Mouse (Mus musculus): ENCODE measurements around the gene Zfhx3. TPM values are rescaled to one million over a fixed set of nuclear protein-coding genes. Genes with fewer than 3 reads are reported as not detected.

Zfhx3 gene
- polyA plus RNA-seq, 2 experiments: 14.4 to 26.1 TPM

- 45% methylated on average over 13 of the region's 13 CpGs for WGBS
- Histone ChIP-seq H3K4me2 (replicated peaks; ENCODE audit: low read depth, low read length, severe bottlenecking) (no peak overlapping the region), H3K9me3 (ENCODE audit: control insufficient read depth, low read length) (peaks cover 13% of the 10 kb centered on the region), H3K36me3 (ENCODE audit: control insufficient read depth, insufficient read depth, low read length) (peaks cover 76% of the 10 kb centered on the region), H3K27ac (replicated peaks; ENCODE audit: low read depth, low read length) (no peak overlapping the region), H3K27me3 (ENCODE audit: control insufficient read depth, insufficient read depth, low read length) (no peaks in the 10 kb centered on the region), H3K9ac (ENCODE audit: low read depth, low read length, severe bottlenecking) (no peak overlapping the region), H3K4me3 (replicated peaks; ENCODE audit: low read length) (no peak overlapping the region), H3K4me1 (ENCODE audit: control insufficient read depth, insufficient read depth, low read length) (peaks cover 13% of the 10 kb centered on the region)
- no peak for TF ChIP-seq POLR2A (IDR thresholded peaks at IDR 0.05; ENCODE audit: borderline replicate concordance, extremely low read depth, insufficient read depth, insufficient read length)
- ATAC-seq (ENCODE audit: low FRiP score, low read depth): no peak
- DNase-seq (ENCODE audit: low spot score): no peak
Observed at GRCm38 (mm10) chr8:108944312-108944711, 1001.9 kb downstream of the Zfhx3 start.

GRCm38 (mm10) chr8:108950311-108950710 is 1007.9 kb downstream of the Zfhx3 start:
- Histone ChIP-seq H3K4me3 (replicated peaks; ENCODE audit: low read length) (no peak overlapping the region), H3K27me3 (ENCODE audit: control insufficient read depth, insufficient read depth, low read length) (no peaks in the 10 kb centered on the region), H3K4me2 (replicated peaks; ENCODE audit: low read depth, low read length, severe bottlenecking) (no peak overlapping the region), H3K4me1 (ENCODE audit: control insufficient read depth, insufficient read depth, low read length) (0 out of 2 replicates have a peak, but pooled peaks cover 2% of the 10 kb centered on the region), H3K36me3 (ENCODE audit: control insufficient read depth, insufficient read depth, low read length) (peaks cover 99% of the 10 kb centered on the region), H3K9ac (ENCODE audit: low read depth, low read length, severe bottlenecking) (no peak overlapping the region), H3K9me3 (ENCODE audit: control insufficient read depth, low read length) (peaks cover 30% of the 10 kb centered on the region), H3K27ac (replicated peaks; ENCODE audit: low read depth, low read length) (no peak overlapping the region)
- TF ChIP-seq POLR2A (IDR thresholded peaks at IDR 0.05; ENCODE audit: borderline replicate concordance, extremely low read depth, insufficient read depth, insufficient read length): no peak
- no peak for DNase-seq (ENCODE audit: low spot score)
- ATAC-seq (ENCODE audit: low FRiP score, low read depth): no peak
- WGBS: 98% methylated on average over 21 of the region's 21 CpGs

GRCm38 (mm10) chr8:108951560-108951959 is 1009.1 kb downstream of the Zfhx3 start:
- no peak for TF ChIP-seq POLR2A (IDR thresholded peaks at IDR 0.05; ENCODE audit: borderline replicate concordance, extremely low read depth, insufficient read depth, insufficient read length)
- no peak overlapping the region for H3K4me3 ChIP-seq (replicated peaks; ENCODE audit: low read length)
- no peak for ATAC-seq (ENCODE audit: low FRiP score, low read depth)
- whole genome bisulfite sequencing: 96% methylated on average over 12 of the region's 12 CpGs
- no peak overlapping the region for H3K27ac ChIP-seq (replicated peaks; ENCODE audit: low read depth, low read length)
- no peaks in the 10 kb centered on the region for H3K27me3 ChIP-seq (ENCODE audit: control insufficient read depth, insufficient read depth, low read length)
- no peaks in the 10 kb centered on the region for H3K4me1 ChIP-seq (ENCODE audit: control insufficient read depth, insufficient read depth, low read length)
- H3K9ac ChIP-seq (ENCODE audit: low read depth, low read length, severe bottlenecking): no peak overlapping the region
- H3K4me2 ChIP-seq (replicated peaks; ENCODE audit: low read depth, low read length, severe bottlenecking): no peak overlapping the region
- H3K36me3 ChIP-seq (ENCODE audit: control insufficient read depth, insufficient read depth, low read length): peaks cover 99% of the 10 kb centered on the region
- no peak for DNase-seq (ENCODE audit: low spot score)
- peaks cover 30% of the 10 kb centered on the region for H3K9me3 ChIP-seq (ENCODE audit: control insufficient read depth, low read length)

- H3K9me3 ChIP-seq (ENCODE audit: control insufficient read depth, low read length): no peaks in the 10 kb centered on the region
- H3K9ac ChIP-seq (ENCODE audit: low read depth, low read length, severe bottlenecking): no peak overlapping the region
- TF ChIP-seq POLR2A (IDR thresholded peaks at IDR 0.05; ENCODE audit: borderline replicate concordance, extremely low read depth, insufficient read depth, insufficient read length): no peak
- DNase-seq (ENCODE audit: low spot score) (no peak), ATAC-seq (ENCODE audit: low FRiP score, low read depth) (no peak)
- no peak overlapping the region for H3K27ac ChIP-seq (replicated peaks; ENCODE audit: low read depth, low read length)
- peaks cover 60% of the 10 kb centered on the region for H3K36me3 ChIP-seq (ENCODE audit: control insufficient read depth, insufficient read depth, low read length)
- no peak overlapping the region; the same call in 1 of the 2 replicates for H3K4me2 ChIP-seq (replicated peaks; ENCODE audit: low read depth, low read length, severe bottlenecking)
- H3K27me3 ChIP-seq (ENCODE audit: control insufficient read depth, insufficient read depth, low read length): no peaks in the 10 kb centered on the region
- no peak overlapping the region; the same call in 1 of the 2 replicates for H3K4me3 ChIP-seq (replicated peaks; ENCODE audit: low read length)
- WGBS: 75% methylated on average over 30 of the region's 37 CpGs
- H3K4me1 ChIP-seq (ENCODE audit: control insufficient read depth, insufficient read depth, low read length): no peaks in the 10 kb centered on the region
Observed at GRCm38 (mm10) chr8:108956416-108956815, 1014.0 kb downstream of the Zfhx3 start.

- no peak for DNase-seq (ENCODE audit: low spot score)
- Histone ChIP-seq H3K27ac (replicated peaks; ENCODE audit: low read depth, low read length) (no peak overlapping the region), H3K27me3 (ENCODE audit: control insufficient read depth, insufficient read depth, low read length) (no peaks in the 10 kb centered on the region), H3K9ac (ENCODE audit: low read depth, low read length, severe bottlenecking) (no peak overlapping the region), H3K9me3 (ENCODE audit: control insufficient read depth, low read length) (no peaks in the 10 kb centered on the region), H3K36me3 (ENCODE audit: control insufficient read depth, insufficient read depth, low read length) (peaks cover 5% of the 10 kb centered on the region), H3K4me3 (replicated peaks; ENCODE audit: low read length) (no peak overlapping the region), H3K4me2 (replicated peaks; ENCODE audit: low read depth, low read length, severe bottlenecking) (no peak overlapping the region), H3K4me1 (ENCODE audit: control insufficient read depth, insufficient read depth, low read length) (no peaks in the 10 kb centered on the region)
- 56% methylated on average over 7 of the region's 7 CpGs for WGBS
- TF ChIP-seq POLR2A (IDR thresholded peaks at IDR 0.05; ENCODE audit: borderline replicate concordance, extremely low read depth, insufficient read depth, insufficient read length): no peak
- no peak for ATAC-seq (ENCODE audit: low FRiP score, low read depth)
Observed at GRCm38 (mm10) chr8:108962516-108962915, 1020.1 kb downstream of the Zfhx3 start.

- Histone ChIP-seq H3K9ac (ENCODE audit: low read depth, low read length, severe bottlenecking) (no peak overlapping the region), H3K27me3 (ENCODE audit: control insufficient read depth, insufficient read depth, low read length) (no peaks in the 10 kb centered on the region), H3K9me3 (ENCODE audit: control insufficient read depth, low read length) (no peaks in the 10 kb centered on the region), H3K4me1 (ENCODE audit: control insufficient read depth, insufficient read depth, low read length) (no peaks in the 10 kb centered on the region), H3K36me3 (ENCODE audit: control insufficient read depth, insufficient read depth, low read length) (peaks cover 5% of the 10 kb centered on the region), H3K4me2 (replicated peaks; ENCODE audit: low read depth, low read length, severe bottlenecking) (no peak overlapping the region), H3K4me3 (replicated peaks; ENCODE audit: low read length) (no peak overlapping the region), H3K27ac (replicated peaks; ENCODE audit: low read depth, low read length) (no peak overlapping the region)
- TF ChIP-seq POLR2A (IDR thresholded peaks at IDR 0.05; ENCODE audit: borderline replicate concordance, extremely low read depth, insufficient read depth, insufficient read length): no peak
- no peak for DNase-seq (ENCODE audit: low spot score)
- WGBS: 65% methylated on average over 2 of the region's 2 CpGs
- no peak for ATAC-seq (ENCODE audit: low FRiP score, low read depth)
Observed at GRCm38 (mm10) chr8:108963181-108963580, 1020.7 kb downstream of the Zfhx3 start.
